In the genomic region with DNA sequence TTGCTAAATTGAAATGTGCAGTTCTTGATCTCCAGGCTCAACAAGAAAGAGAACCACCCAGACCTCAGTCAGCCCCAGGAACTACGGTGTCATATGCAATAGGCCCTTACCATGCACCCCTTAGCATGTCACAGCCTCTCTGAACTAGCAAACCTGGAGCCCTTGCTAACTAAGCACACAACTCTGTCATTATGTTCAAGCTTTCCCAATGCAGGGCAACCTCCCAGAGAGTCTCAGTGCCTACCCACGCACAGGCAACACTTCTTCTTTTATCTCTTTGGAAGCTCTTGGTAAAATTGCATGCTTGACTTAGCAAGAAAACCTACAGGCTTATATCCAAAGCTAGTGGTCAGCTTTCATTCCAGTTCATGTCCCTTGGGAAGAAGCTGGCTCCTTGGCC, we compare ENCODE assay signal across 15 mouse cellular contexts. TPM values are rescaled to one million over a fixed set of nuclear protein-coding genes. Genes with fewer than 3 reads are reported as not detected.
"Had no signal": no experiment of that assay in that cellular context is flagged by ENCODE, and none has a peak within 500 bp of the region (broad histone marks: within the 10 kb centered on the region; RNA-seq: fewer than 3 reads in every experiment).

No protein-coding gene starts in this region.

- ATAC-seq: liver, postnatal 0 days; midbrain, embryonic 15.5 days had no signal

- DNase-seq: kidney, adult 18-20 months; kidney, postnatal 10 days; kidney, postnatal 4 days; liver, embryonic 13.5 days; liver, postnatal 0 days; lung, postnatal 14 days; spleen, adult 18-20 months; thymus, adult 2 months; thymus, postnatal 36 days had no signal

RNA-seq across cellular contexts. Expression of a gene that starts 24.5 kb away (rescaled TPM):
- total RNA-seq: layer of hippocampus, adult 2 months; layer of hippocampus, postnatal 10 days; left cerebral cortex, adult 8-10 months; monocyte, adult 5-6 weeks; neutrophil, adult 5-6 weeks had no signal
